Mouse (Mus musculus): Measurements from ENCODE around the gene Ttc7b.

DNA sequence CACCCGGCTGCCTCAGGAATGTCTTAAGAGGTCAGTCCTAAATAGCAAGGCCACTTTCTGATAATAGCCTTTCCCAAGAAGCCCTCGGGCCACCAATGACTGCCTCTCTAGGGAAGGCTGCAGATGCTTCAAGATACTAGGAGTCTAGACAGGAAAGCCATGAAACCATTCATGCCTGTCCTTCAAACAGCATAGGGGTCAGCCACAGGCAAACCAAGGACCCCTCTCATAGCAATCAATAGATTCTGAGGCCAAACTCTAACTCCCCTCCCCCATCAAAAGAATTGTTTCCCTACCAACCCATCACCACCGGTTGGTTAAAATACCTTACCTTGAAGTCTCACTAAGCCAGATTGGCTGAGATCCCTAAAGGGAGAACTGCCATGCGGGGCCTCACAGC, 5.1 kb downstream of the Ttc7b start:
- TF ChIP-seq CTCF (IDR thresholded peaks at IDR 0.05; ENCODE audit: insufficient read depth, low read length) (no peak), POLR2A (IDR thresholded peaks at IDR 0.05; ENCODE audit: borderline replicate concordance, extremely low read depth, low read depth, low read length) (no peak)
